Mouse (Mus musculus): ENCODE results near the gene Vmn2r75.
A peak's percentile ranks its signal among the peaks of the same experiment; 100 is the strongest.
"Not testable (repeated sequence)": the region's sequence is repeated elsewhere in the genome, so short reads cannot be mapped to it uniquely, and the experiment has no call there.

Gene Vmn2r75

DNA sequence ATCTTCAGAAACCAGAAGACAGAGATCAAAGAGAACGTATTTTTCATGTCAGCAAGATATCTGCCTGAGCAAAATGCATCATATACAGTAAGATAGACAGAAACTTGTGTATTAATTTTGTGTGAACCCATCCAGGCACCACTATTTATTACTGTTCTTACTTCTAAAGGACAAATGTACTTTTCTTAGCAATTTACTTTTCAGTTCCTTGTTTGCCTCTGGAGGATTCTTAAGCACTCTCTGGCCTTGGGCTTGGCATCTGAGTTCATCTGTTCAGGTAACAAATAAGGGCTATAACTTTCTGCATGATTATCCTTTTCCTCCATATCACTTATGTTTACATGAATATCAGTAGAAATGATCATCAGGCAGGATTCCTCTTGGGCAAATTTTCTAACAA lies at the start of gene Vmn2r75:
Gene Vmn2r75, minus strand, starts transcription at position 101 of the 400 bp plus-strand sequence.
- not testable (repeated sequence) for DNase-seq (ENCODE audit: low read depth, low spot score)

GRCm38 (mm10) chr7:86211345-86211744 lies 39.8 kb upstream of the Vmn2r75 start:
- peak; percentile 72 for DNase-seq (ENCODE audit: low read depth, low spot score)
